Mouse (Mus musculus) bone marrow, adult 2 months (tissue): Measurements from ENCODE around the gene Npm1.

Source experiments
- CTCF ChIP-seq: fragments of 200-500 bp; IDR thresholded peaks from 2 replicates; pipeline ENCODE4 v1.5.1; 2011; ENCODE audit warnings: low read length, control low read depth; ENCODE audit not compliant: control insufficient read depth, insufficient read depth
- POLR2A ChIP-seq: fragments of 200-500 bp; IDR thresholded peaks from 2 replicates; pipeline ENCODE4 v1.6.1; 2011; ENCODE audit warnings: low read depth, mild to moderate bottlenecking, control low read depth, low read length, borderline replicate concordance; ENCODE audit not compliant: control insufficient read depth

GRCm38 (mm10) chr11:33156436-33157015 lies 6.5 kb downstream of the Npm1 start:
- TF ChIP-seq CTCF, result no peak
- TF ChIP-seq POLR2A, result no peak
